Mouse (Mus musculus) large intestine, adult 2 months (tissue): Measurements from ENCODE around the gene 2010003K11Rik. TPM values are rescaled to one million over a fixed set of nuclear protein-coding genes. Genes with fewer than 3 reads are reported as not detected.
"Not testable (repeated sequence)": the region's sequence is repeated elsewhere in the genome, so short reads cannot be mapped to it uniquely, and the experiment has no call there.

ENCODE experiments used
- DNase-seq: peaks from one replicate; pipeline ENCODE4 v3.0.0-alpha.2; 2012; ENCODE audit warnings: low read depth, low spot score
- WGBS: fragments of 180-500 bp; shearing (Covaris S2); methylation state at CpG from one replicate; pipeline ENCODE4 v1.1.7; 2018; 5-methylcytosine and 5-hydroxymethylcytosine counted together
- polyA plus RNA-seq: library from polyadenylated mRNA; depleted of rRNA; stranded (reverse); fragments of >200 nt; gene quantifications from 2 replicates; pipeline ENCODE4 v1.2.3, GENCODE M21; 2012; rRNA removed

2010003K11Rik gene
- polyA plus RNA-seq, 1 experiment, result 55.0 TPM

- WGBS, result 83% methylated on average over 5 of the region's 5 CpGs
- no peak for DNase-seq
These were observed 24.8 kb downstream of the 2010003K11Rik start for GRCm38 (mm10) chr19:4473549-4473948.

GRCm38 (mm10) chr19:4468363-4468762 is 30.0 kb downstream of the 2010003K11Rik start:
- WGBS, result 34% methylated on average over 5 of the region's 5 CpGs
- no peak for DNase-seq

- DNase-seq, result no peak
- WGBS, result 82% methylated on average over 4 of the region's 4 CpGs
These were observed 33.7 kb downstream of the 2010003K11Rik start for GRCm38 (mm10) chr19:4464666-4465065.

- 73% methylated on average over 8 of the region's 8 CpGs for WGBS
- DNase-seq, result no peak
These were observed 36.4 kb downstream of the 2010003K11Rik start for GRCm38 (mm10) chr19:4461981-4462380.

GRCm38 (mm10) chr19:4456227-4456626 is 42.2 kb downstream of the 2010003K11Rik start:
- WGBS, result 14% methylated on average over 11 of the region's 11 CpGs
- DNase-seq, result no peak

GRCm38 (mm10) chr19:4455071-4455800 is 43.1 kb downstream of the 2010003K11Rik start:
- DNase-seq, result no peak
- 85% methylated on average over 15 of the region's 15 CpGs for WGBS

GRCm38 (mm10) chr19:4454040-4454439 is 44.3 kb downstream of the 2010003K11Rik start:
- not testable (repeated sequence) for DNase-seq
- WGBS, result 38% methylated on average over 1 of the region's 1 CpGs

- no peak for DNase-seq
- WGBS, result 65% methylated on average over 4 of the region's 4 CpGs
These were observed 45.9 kb downstream of the 2010003K11Rik start for GRCm38 (mm10) chr19:4452525-4452924.

GRCm38 (mm10) chr19:4451965-4452364 is 46.4 kb downstream of the 2010003K11Rik start:
- no peak for DNase-seq
- WGBS, result 70% methylated on average over 5 of the region's 5 CpGs

GRCm38 (mm10) chr19:4451098-4451497 is 47.3 kb downstream of the 2010003K11Rik start:
- DNase-seq, result no peak
- WGBS, result 63% methylated on average over 8 of the region's 8 CpGs

- no peak for DNase-seq
- 67% methylated on average over 5 of the region's 5 CpGs for WGBS
These were observed 47.7 kb downstream of the 2010003K11Rik start for GRCm38 (mm10) chr19:4450666-4451065.

- no peak for DNase-seq
- 92% methylated on average over 9 of the region's 9 CpGs for WGBS
These were observed 49.2 kb downstream of the 2010003K11Rik start for GRCm38 (mm10) chr19:4449230-4449629.

GRCm38 (mm10) chr19:4447445-4447844 is 50.9 kb downstream of the 2010003K11Rik start:
- 88% methylated on average over 9 of the region's 9 CpGs for whole genome bisulfite sequencing
- no peak for DNase-seq

Other genes starting within 250 kb of the 2010003K11Rik start
- gene Ssh3, start 229.4 kb downstream of the 2010003K11Rik start, polyA plus RNA-seq, result 102 and 151 TPM in 2 replicates
- 2.0 and 2.4 TPM in 2 replicates for gene Ankrd13d, start 215.4 kb downstream of the 2010003K11Rik start, polyA plus RNA-seq
- gene Grk2, start 192.4 kb downstream of the 2010003K11Rik start, polyA plus RNA-seq, result 99.9 and 108 TPM in 2 replicates
- gene Kdm2a, start 100.3 kb downstream of the 2010003K11Rik start, polyA plus RNA-seq, result 64.6 and 107 TPM in 2 replicates
- gene Rhod, start 59.2 kb downstream of the 2010003K11Rik start, polyA plus RNA-seq, result 46.4 and 88.5 TPM in 2 replicates
- gene Syt12, start 21.1 kb downstream of the 2010003K11Rik start, polyA plus RNA-seq, result 4.4 and 7.7 TPM in 2 replicates
- 14.3 and 21.3 TPM in 2 replicates for gene Pcx, start 11.9 kb upstream of the 2010003K11Rik start, polyA plus RNA-seq
- gene Lrfn4, start 117.1 kb upstream of the 2010003K11Rik start, polyA plus RNA-seq, result 13.8 and 14.3 TPM in 2 replicates
- 94.0 and 102 TPM in 2 replicates for gene Rce1, start 127.1 kb upstream of the 2010003K11Rik start, polyA plus RNA-seq
- gene Gm960, start 200.1 kb upstream of the 2010003K11Rik start, polyA plus RNA-seq, result 0.29 TPM in 1 of 2 replicates, not detected in the other
- 0.12 and 0.15 TPM in 2 replicates for gene Sptbn2, start 212.6 kb upstream of the 2010003K11Rik start, polyA plus RNA-seq